Mouse (Mus musculus) forebrain, embryonic 11.5 days (tissue): ENCODE results near the gene Hsd17b11. TPM values are rescaled to one million over a fixed set of nuclear protein-coding genes. Genes with fewer than 3 reads are reported as not detected.

ENCODE experiments used
- ATAC-seq: fragments of 200-750 bp; cut with Nextera tagmentation; replicated peaks from 2 replicates; pipeline ENCODE4 v1.8.0; 2017; ENCODE audit warnings: moderate TSS enrichment; ENCODE audit not compliant: low FRiP score
- DNase-seq: peaks from one replicate; pipeline ENCODE4 v3.0.0-alpha.2; 2017; ENCODE audit warnings: low spot score
- H3K27ac ChIP-seq: fragments of 300-500 bp; sonication (generic); 2 replicates; pipeline ENCODE4 v1.5.1; 2014; ENCODE audit warnings: low read depth, low read length
- H3K27me3 ChIP-seq: fragments of 300-500 bp; sonication (generic); 2 replicates; pipeline ENCODE4 v1.6.1; 2014; ENCODE audit warnings: mild to moderate bottlenecking, low read length, mixed read lengths; ENCODE audit not compliant: control insufficient read depth, insufficient read depth
- H3K36me3 ChIP-seq: fragments of 300-500 bp; sonication (generic); 2 replicates; pipeline ENCODE4 v1.6.1; 2014; ENCODE audit warnings: mild to moderate bottlenecking, low read length, moderate library complexity, mixed read lengths; ENCODE audit not compliant: control insufficient read depth, insufficient read depth
- H3K4me1 ChIP-seq: fragments of 300-500 bp; sonication (generic); replicated peaks from 2 replicates; pipeline ENCODE4 v1.6.1; 2014; ENCODE audit warnings: low read length, mixed read lengths; ENCODE audit not compliant: control insufficient read depth, insufficient read depth
- H3K4me2 ChIP-seq: fragments of 300-500 bp; sonication (generic); 2 replicates; pipeline ENCODE4 v1.6.1; 2014; ENCODE audit warnings: low read depth, mild to moderate bottlenecking, low read length, moderate library complexity, mixed read lengths; ENCODE audit not compliant: severe bottlenecking
- H3K4me3 ChIP-seq: fragments of 300-500 bp; sonication (generic); 2 replicates; pipeline ENCODE4 v1.5.1; 2014; ENCODE audit warnings: low read depth, low read length
- H3K9ac ChIP-seq: fragments of 300-500 bp; sonication (generic); 2 replicates; pipeline ENCODE4 v1.6.1; 2014; ENCODE audit warnings: low read length
- H3K9me3 ChIP-seq: fragments of 300-500 bp; sonication (generic); 2 replicates; pipeline ENCODE4 v1.6.1; 2016; ENCODE audit warnings: low read length, mixed read lengths; ENCODE audit not compliant: control insufficient read depth
- whole genome bisulfite sequencing: fragments of 180-500 bp; shearing (Covaris S2); extraction: QIAGEN DNeasy Blood & Tissue Kit; methylation state at CpG from one replicate; pipeline ENCODE4 v1.1.7; 2014; 5-methylcytosine and 5-hydroxymethylcytosine counted together
- polyA plus RNA-seq: library from polyadenylated mRNA; unstranded; fragments of >200 nt; fragmentation: Nextera tagmentation; extraction: Ambion mirVana; gene quantifications from 2 replicates; pipeline ENCODE4 v1.2.1, GENCODE M21; 2014

Hsd17b11 gene
- polyA plus RNA-seq, 1 experiment from 2014 or later: 0.96 TPM

- Histone ChIP-seq H3K27me3 (no peaks in the 10 kb centered on the region), H3K27ac (no peak overlapping the region), H3K4me3 (no peak overlapping the region), H3K4me2 (no peak overlapping the region), H3K9ac (no peak overlapping the region), H3K4me1 (no peaks in the 10 kb centered on the region), H3K9me3 (no peaks in the 10 kb centered on the region), H3K36me3 (peaks cover 2% of the 10 kb centered on the region; the same call in 1 of the 2 replicates)
- no peak for DNase-seq
- WGBS: 88% methylated on average over 7 of the region's 7 CpGs
- no peak for ATAC-seq
Observed at GRCm38 (mm10) chr5:104056295-104056694, 34.6 kb upstream of the Hsd17b11 start.

GRCm38 (mm10) chr5:104055816-104056215 lies 34.1 kb upstream of the Hsd17b11 start:
- H3K4me2 ChIP-seq: no peak overlapping the region
- no peaks in the 10 kb centered on the region for H3K9me3 ChIP-seq
- H3K9ac ChIP-seq: no peak overlapping the region
- no peak for DNase-seq
- 90% methylated on average over 4 of the region's 4 CpGs for WGBS
- H3K4me1 ChIP-seq: no peaks in the 10 kb centered on the region
- no peaks in the 10 kb centered on the region for H3K27me3 ChIP-seq
- H3K27ac ChIP-seq: no peak overlapping the region
- no peak overlapping the region for H3K4me3 ChIP-seq
- H3K36me3 ChIP-seq: no peaks in the 10 kb centered on the region; the same call in 1 of the 2 replicates
- ATAC-seq: no peak

- H3K4me3 ChIP-seq: no peak overlapping the region
- no peak overlapping the region for H3K4me2 ChIP-seq
- no peak for DNase-seq
- ATAC-seq: no peak
- WGBS: 95% methylated on average over 4 of the region's 4 CpGs
- H3K27ac ChIP-seq: no peak overlapping the region
- no peaks in the 10 kb centered on the region for H3K9me3 ChIP-seq
- no peak overlapping the region for H3K9ac ChIP-seq
- H3K27me3 ChIP-seq: no peaks in the 10 kb centered on the region
- H3K4me1 ChIP-seq: no peaks in the 10 kb centered on the region
- H3K36me3 ChIP-seq: no peaks in the 10 kb centered on the region; the same call in 1 of the 2 replicates
Observed at GRCm38 (mm10) chr5:104054938-104055337, 33.2 kb upstream of the Hsd17b11 start.

- ATAC-seq: no peak
Observed at GRCm38 (mm10) chr5:104052956-104053355, 31.2 kb upstream of the Hsd17b11 start.

GRCm38 (mm10) chr5:104048139-104048538 lies 26.4 kb upstream of the Hsd17b11 start:
- DNase-seq (no peak), ATAC-seq (no peak)
- no peaks in the 10 kb centered on the region; the same call in 1 of the 2 replicates for H3K4me1 ChIP-seq
- no peaks in the 10 kb centered on the region; the same call in 1 of the 2 replicates for H3K36me3 ChIP-seq
- no peak overlapping the region for H3K27ac ChIP-seq
- H3K4me3 ChIP-seq: no peak overlapping the region
- H3K9me3 ChIP-seq: no peaks in the 10 kb centered on the region
- no peaks in the 10 kb centered on the region for H3K27me3 ChIP-seq
- 57% methylated on average over 4 of the region's 4 CpGs for WGBS
- no peak overlapping the region for H3K9ac ChIP-seq
- H3K4me2 ChIP-seq: peak overlapping the region; percentile 64; the same call in 1 of the 2 replicates

More at GRCm38 (mm10) chr5:104052956-104053355, 31.2 kb upstream of the Hsd17b11 start:
- no peaks in the 10 kb centered on the region for H3K9me3 ChIP-seq
- DNase-seq: peak; percentile 52
- 58% methylated on average over 8 of the region's 8 CpGs for WGBS
- no peaks in the 10 kb centered on the region; the same call in 1 of the 2 replicates for H3K36me3 ChIP-seq
- H3K27me3 ChIP-seq: no peaks in the 10 kb centered on the region
- no peak overlapping the region for H3K27ac ChIP-seq
- H3K4me3 ChIP-seq: no peak overlapping the region
- no peak overlapping the region for H3K4me2 ChIP-seq
- H3K4me1 ChIP-seq: no peaks in the 10 kb centered on the region
- no peak overlapping the region for H3K9ac ChIP-seq

GRCm38 (mm10) chr5:104047200-104048105 lies 25.7 kb upstream of the Hsd17b11 start:
- H3K9me3 ChIP-seq: no peaks in the 10 kb centered on the region
- H3K9ac ChIP-seq: peak overlapping the region; percentile 88
- peak overlapping the region; percentile 64 for H3K4me2 ChIP-seq
- DNase-seq: peak; percentile 47
- no peaks in the 10 kb centered on the region; the same call in 1 of the 2 replicates for H3K36me3 ChIP-seq
- no peaks in the 10 kb centered on the region for H3K27me3 ChIP-seq
- 13% methylated on average over 19 of the region's 19 CpGs for WGBS
- H3K27ac ChIP-seq: peak overlapping the region; percentile 31; the same call in 1 of the 2 replicates
- no peak for ATAC-seq
- no peaks in the 10 kb centered on the region; the same call in 1 of the 2 replicates for H3K4me1 ChIP-seq
- H3K4me3 ChIP-seq: peak overlapping the region; percentile 76

GRCm38 (mm10) chr5:104046256-104047199 lies 24.8 kb upstream of the Hsd17b11 start, which contains the start of gene Nudt9:
Gene Nudt9, plus strand, starts transcription at chr5:104046306.
- no peaks in the 10 kb centered on the region; the same call in 1 of the 2 replicates for H3K4me1 ChIP-seq
- H3K27me3 ChIP-seq: no peaks in the 10 kb centered on the region
- peak within 1 kb of the TSS; percentile 71 for H3K27ac ChIP-seq
- DNase-seq (peak; percentile 97), ATAC-seq (peak; percentile 99)
- H3K36me3 ChIP-seq: no peaks in the 10 kb centered on the region
- H3K9me3 ChIP-seq: no peaks in the 10 kb centered on the region
- H3K9ac ChIP-seq: peak within 1 kb of the TSS; percentile 88
- H3K4me3 ChIP-seq: peak within 1 kb of the TSS; percentile 76
- peak within 1 kb of the TSS; percentile 64 for H3K4me2 ChIP-seq
- WGBS: 5% methylated on average over 90 of the region's 90 CpGs

- no peak overlapping the region for H3K27ac ChIP-seq
- WGBS: 54% methylated on average over 2 of the region's 2 CpGs
- no peak for ATAC-seq
- H3K4me1 ChIP-seq: no peaks in the 10 kb centered on the region; the same call in 1 of the 2 replicates
- H3K36me3 ChIP-seq: no peaks in the 10 kb centered on the region
- no peak for DNase-seq
- no peak overlapping the region for H3K4me3 ChIP-seq
- no peaks in the 10 kb centered on the region for H3K27me3 ChIP-seq
- H3K4me2 ChIP-seq: no peak overlapping the region
- no peak overlapping the region for H3K9ac ChIP-seq
- no peaks in the 10 kb centered on the region for H3K9me3 ChIP-seq
Observed at GRCm38 (mm10) chr5:104043704-104044103, 22.0 kb upstream of the Hsd17b11 start.
